Mouse (Mus musculus): ENCODE data around the gene Rapsn.

- TF ChIP-seq CTCF (IDR thresholded peaks at IDR 0.05; ENCODE audit: borderline replicate concordance, extremely low read depth, insufficient read depth, insufficient read length): no peak
- no peak for TF ChIP-seq POLR2A (IDR thresholded peaks at IDR 0.05; ENCODE audit: borderline replicate concordance, extremely low read depth, insufficient read depth, insufficient read length, poor library complexity, severe bottlenecking)
These were observed 17.9 kb downstream of the Rapsn start for GRCm38 (mm10) chr2:91053181-91053933.
